Mouse (Mus musculus): ENCODE data around the gene Aqp9. TPM values are rescaled to one million over a fixed set of nuclear protein-coding genes. Genes with fewer than 3 reads are reported as not detected.

The Aqp9 gene
- polyA plus RNA-seq, 1 experiment from 2014 or later = 1.1 TPM

DNA sequence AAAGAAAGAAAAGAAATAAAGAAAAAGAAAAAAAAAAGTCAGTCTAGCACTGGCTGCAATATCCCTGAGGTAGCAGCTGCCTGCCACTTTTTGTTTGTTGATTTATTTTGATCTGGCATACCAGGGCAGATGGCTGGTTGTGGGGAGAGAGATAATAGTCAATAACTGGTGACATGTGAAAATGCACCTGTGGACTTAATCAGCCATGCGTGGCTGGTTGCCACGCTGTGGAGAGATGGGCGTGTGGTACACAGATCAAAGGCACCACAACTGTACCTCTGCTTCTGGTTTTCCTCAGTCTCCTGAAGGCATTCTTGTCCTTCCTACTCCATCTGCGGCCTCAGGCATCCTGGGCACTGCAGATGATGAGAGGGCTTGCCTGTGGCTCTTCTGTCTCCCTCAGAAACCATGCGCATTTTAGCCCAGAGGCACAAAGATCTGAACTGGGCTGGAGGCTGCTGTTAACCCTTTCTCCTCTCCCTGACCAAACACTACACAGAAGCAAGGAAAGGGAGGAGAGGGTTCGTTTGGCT lies 103.1 kb downstream of the Aqp9 start:
- Histone ChIP-seq H3K9ac (ENCODE audit: low read depth, low read length) (no peak overlapping the region), H3K36me3 (ENCODE audit: control insufficient read depth, insufficient read depth, low read length) (no peaks in the 10 kb centered on the region), H3K4me2 (ENCODE audit: low read depth, low read length) (no peak overlapping the region), H3K4me3 (ENCODE audit: low read length) (no peak overlapping the region), H3K9me3 (ENCODE audit: control insufficient read depth, low read length) (no peaks in the 10 kb centered on the region), H3K27me3 (replicated peaks; ENCODE audit: control insufficient read depth, insufficient read depth, low read length) (no peaks in the 10 kb centered on the region), H3K27ac (ENCODE audit: low read length) (no peak overlapping the region), H3K4me1 (ENCODE audit: control insufficient read depth, insufficient read depth, low read length) (no peaks in the 10 kb centered on the region)
- WGBS = 75% methylated on average over 6 of the region's 6 CpGs
- no peak for ATAC-seq

DNA sequence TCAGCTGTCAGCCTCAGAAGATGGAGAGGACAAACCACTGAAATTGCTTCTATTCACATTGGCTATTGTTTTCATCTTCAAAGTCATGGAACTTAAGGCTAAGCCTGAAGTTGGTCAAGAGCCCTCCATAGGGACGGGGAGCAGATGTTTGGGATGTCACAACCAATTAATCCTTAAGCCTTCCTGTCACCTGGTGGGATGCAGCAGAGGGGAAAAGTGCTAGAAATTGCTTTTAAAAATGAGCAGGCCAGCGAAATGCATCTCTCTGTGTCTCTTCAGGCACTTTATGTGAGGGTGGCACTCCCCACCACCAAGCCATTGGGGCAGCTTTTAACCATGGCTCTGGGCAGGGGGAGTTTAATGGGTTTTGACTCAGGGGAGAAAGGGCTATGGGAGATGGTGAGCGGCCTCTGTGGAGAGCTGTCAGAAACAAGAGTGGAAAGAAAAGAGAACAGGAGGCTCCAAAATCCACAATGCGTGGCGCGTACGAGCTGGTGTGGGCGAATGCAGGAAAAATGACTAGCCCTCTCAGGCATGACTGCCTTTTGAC lies 104.1 kb downstream of the Aqp9 start:
- H3K9me3 ChIP-seq (ENCODE audit: control insufficient read depth, low read length) = no peaks in the 10 kb centered on the region
- no peak overlapping the region for H3K4me2 ChIP-seq (ENCODE audit: low read depth, low read length)
- 84% methylated on average over 8 of the region's 8 CpGs for WGBS
- H3K36me3 ChIP-seq (ENCODE audit: control insufficient read depth, insufficient read depth, low read length) = no peaks in the 10 kb centered on the region
- no peak for ATAC-seq
- H3K9ac ChIP-seq (ENCODE audit: low read depth, low read length) = no peak overlapping the region
- H3K4me1 ChIP-seq (ENCODE audit: control insufficient read depth, insufficient read depth, low read length) = no peaks in the 10 kb centered on the region
- no peak overlapping the region for H3K4me3 ChIP-seq (ENCODE audit: low read length)
- no peaks in the 10 kb centered on the region for H3K27me3 ChIP-seq (replicated peaks; ENCODE audit: control insufficient read depth, insufficient read depth, low read length)
- no peak overlapping the region for H3K27ac ChIP-seq (ENCODE audit: low read length)

DNA sequence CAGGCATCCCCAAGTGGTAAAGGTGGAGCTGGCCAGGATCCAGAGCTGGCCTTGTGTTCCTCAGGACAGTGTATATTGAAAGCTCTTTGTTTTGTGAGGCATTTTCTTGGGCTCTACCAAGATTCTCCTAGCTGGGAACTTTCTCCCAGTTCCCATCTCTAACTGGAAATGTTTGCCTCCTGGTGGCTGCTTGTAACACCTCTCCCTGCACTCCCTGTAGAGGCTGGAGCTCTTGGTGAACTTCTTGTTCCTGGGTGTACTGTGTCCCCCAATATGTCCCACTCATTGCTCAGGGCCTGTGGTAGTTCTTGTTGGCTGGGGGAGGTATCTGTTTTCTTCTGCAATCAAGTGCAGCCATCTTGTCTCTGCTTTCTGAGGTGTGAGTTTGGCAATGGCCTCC lies 104.9 kb downstream of the Aqp9 start:
- no peak for ATAC-seq
- no peaks in the 10 kb centered on the region for H3K36me3 ChIP-seq (ENCODE audit: control insufficient read depth, insufficient read depth, low read length)
- 0 out of 2 replicates have a peak, but pooled peaks cover 2% of the 10 kb centered on the region for H3K4me1 ChIP-seq (ENCODE audit: control insufficient read depth, insufficient read depth, low read length)
- no peaks in the 10 kb centered on the region for H3K27me3 ChIP-seq (replicated peaks; ENCODE audit: control insufficient read depth, insufficient read depth, low read length)
- H3K4me2 ChIP-seq (ENCODE audit: low read depth, low read length) = no peak overlapping the region
- H3K9ac ChIP-seq (ENCODE audit: low read depth, low read length) = no peak overlapping the region
- H3K4me3 ChIP-seq (ENCODE audit: low read length) = no peak overlapping the region
- H3K27ac ChIP-seq (ENCODE audit: low read length) = no peak overlapping the region
- H3K9me3 ChIP-seq (ENCODE audit: control insufficient read depth, low read length) = no peaks in the 10 kb centered on the region

DNA sequence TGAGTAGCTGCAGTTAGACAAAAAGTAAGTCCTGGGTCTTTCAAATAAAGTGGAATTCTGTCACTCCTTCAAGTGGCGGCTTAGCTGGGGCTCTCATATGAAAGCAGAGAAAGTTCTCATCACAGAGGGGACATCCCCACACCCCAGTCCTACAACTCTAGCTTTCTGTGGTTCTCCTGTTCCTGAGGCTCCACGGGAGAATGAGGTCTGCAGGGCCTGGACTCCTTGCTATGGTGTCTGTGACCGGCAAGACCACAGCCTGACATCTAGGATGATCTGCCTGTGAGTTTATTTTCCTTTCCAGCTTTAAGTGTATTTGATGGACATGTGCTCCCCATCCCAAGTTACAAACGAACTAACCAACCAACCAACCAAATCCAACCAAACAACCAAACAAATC lies 105.5 kb downstream of the Aqp9 start:
- no peak overlapping the region for H3K4me3 ChIP-seq (ENCODE audit: low read length)
- H3K36me3 ChIP-seq (ENCODE audit: control insufficient read depth, insufficient read depth, low read length) = no peaks in the 10 kb centered on the region
- no peaks in the 10 kb centered on the region for H3K9me3 ChIP-seq (ENCODE audit: control insufficient read depth, low read length)
- ATAC-seq = no peak
- 78% methylated on average over 4 of the region's 4 CpGs for WGBS
- 0 out of 2 replicates have a peak, but pooled peaks cover 3% of the 10 kb centered on the region for H3K4me1 ChIP-seq (ENCODE audit: control insufficient read depth, insufficient read depth, low read length)
- no peak overlapping the region for H3K4me2 ChIP-seq (ENCODE audit: low read depth, low read length)
- no peaks in the 10 kb centered on the region for H3K27me3 ChIP-seq (replicated peaks; ENCODE audit: control insufficient read depth, insufficient read depth, low read length)
- no peak overlapping the region for H3K9ac ChIP-seq (ENCODE audit: low read depth, low read length)
- no peak overlapping the region for H3K27ac ChIP-seq (ENCODE audit: low read length)

DNA sequence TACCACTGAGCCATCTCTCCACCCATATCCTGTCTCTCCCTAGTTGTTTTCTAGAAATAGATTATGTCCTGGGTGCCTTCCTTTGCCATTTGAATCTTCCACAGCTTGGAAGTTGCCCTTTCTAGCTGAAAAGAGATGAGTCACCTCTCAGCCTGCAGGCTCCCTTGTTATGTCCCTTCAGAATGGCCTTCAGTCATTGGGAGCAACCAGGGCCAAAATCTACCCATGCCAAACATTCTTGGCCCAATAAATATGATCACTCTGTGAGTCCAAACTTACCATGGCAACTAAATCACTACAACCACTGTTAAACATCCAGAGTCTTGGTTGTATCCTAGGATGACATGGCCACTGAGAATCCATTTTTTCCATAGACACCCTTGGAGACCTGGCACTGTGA lies 106.2 kb downstream of the Aqp9 start:
- Histone ChIP-seq H3K36me3 (ENCODE audit: control insufficient read depth, insufficient read depth, low read length) (no peaks in the 10 kb centered on the region), H3K4me3 (ENCODE audit: low read length) (no peak overlapping the region), H3K9ac (ENCODE audit: low read depth, low read length) (no peak overlapping the region), H3K27ac (ENCODE audit: low read length) (no peak overlapping the region), H3K4me1 (ENCODE audit: control insufficient read depth, insufficient read depth, low read length) (0 out of 2 replicates have a peak, but pooled peaks cover 3% of the 10 kb centered on the region), H3K4me2 (ENCODE audit: low read depth, low read length) (no peak overlapping the region), H3K9me3 (ENCODE audit: control insufficient read depth, low read length) (no peaks in the 10 kb centered on the region), H3K27me3 (replicated peaks; ENCODE audit: control insufficient read depth, insufficient read depth, low read length) (no peaks in the 10 kb centered on the region)
- ATAC-seq = no peak

Other genes with a start within 250 kb of the Aqp9 start
- gene Lipc, start 216.5 kb downstream of the Aqp9 start, polyA plus RNA-seq (2015; fragmentation: Nextera tagmentation; extraction: Ambion mirVana) = 1.2 and 1.4 TPM in 2 replicates
- gene Aldh1a2, start 47.1 kb upstream of the Aqp9 start, polyA plus RNA-seq (2015; fragmentation: Nextera tagmentation; extraction: Ambion mirVana) = 61.4 and 68.9 TPM in 2 replicates

Measured in intestine, embryonic 16.5 days (tissue).